Mouse (Mus musculus): Measurements from ENCODE around the gene Ets2.

The Ets2 gene

DNA sequence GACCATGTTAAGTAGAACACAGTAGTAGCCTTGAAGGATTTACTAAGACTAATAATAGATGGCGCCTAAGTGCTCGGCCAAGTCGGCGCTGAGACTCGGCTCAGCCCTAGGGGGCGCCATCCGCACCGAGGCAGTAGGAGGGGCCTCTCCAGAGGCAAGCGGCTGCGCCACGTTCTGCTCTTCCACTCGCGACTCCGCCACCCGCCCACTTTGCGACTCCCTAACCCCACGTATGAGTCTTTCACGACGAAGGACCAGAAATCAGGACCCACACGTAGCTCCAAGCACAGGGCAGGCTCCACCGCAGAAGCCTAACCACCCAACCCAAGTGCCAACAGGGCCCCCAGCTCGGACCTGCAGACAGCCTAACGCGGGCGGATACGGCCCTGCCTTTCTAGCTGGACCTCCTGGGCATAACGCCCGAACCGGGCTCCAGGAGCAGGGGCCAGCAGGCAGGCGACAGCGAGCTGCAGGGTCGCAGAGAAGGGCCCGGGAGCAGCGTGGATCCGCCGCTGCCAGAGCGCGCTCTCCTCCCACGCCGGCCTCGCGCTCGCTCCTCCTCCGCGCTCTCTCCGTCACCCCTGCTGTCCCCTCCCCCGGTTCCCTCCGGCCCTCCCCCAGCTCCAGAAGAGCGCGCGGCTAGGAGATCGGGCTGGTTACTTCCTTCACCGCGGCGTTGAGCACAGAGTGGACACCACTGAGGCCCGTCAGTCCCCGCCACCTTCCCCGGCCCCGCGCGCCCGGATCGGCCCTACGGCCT is at the start of gene Ets2:
Gene Ets2, plus strand, starts transcription at position 274 of the 760 bp plus-strand sequence.
- peak; percentile 84 to 91 for DNase-seq (ENCODE audit: low spot score in 2 of 2)

DNA sequence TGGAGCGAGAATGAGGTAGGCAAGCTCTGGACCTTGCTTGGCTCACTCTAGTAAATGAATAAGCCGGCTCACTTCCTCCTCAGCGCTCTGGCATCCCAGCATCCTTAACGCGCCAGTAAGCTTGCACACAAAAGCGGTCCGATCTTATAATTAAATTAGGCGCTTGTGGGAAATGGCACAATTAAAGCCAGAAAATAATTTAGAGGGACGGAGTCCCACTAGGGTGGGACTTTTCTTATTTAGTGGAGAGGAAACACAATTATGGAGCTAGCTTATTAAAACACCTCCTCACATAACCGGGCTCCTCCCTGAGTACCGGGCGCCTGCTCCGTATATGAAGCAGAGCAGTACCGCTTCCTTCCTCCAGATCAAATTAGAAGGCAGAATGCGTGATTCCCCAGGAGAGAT is 47.7 kb upstream of the Ets2 start:
- DNase-seq (ENCODE audit: low spot score in 2 of 2): no peak

DNA sequence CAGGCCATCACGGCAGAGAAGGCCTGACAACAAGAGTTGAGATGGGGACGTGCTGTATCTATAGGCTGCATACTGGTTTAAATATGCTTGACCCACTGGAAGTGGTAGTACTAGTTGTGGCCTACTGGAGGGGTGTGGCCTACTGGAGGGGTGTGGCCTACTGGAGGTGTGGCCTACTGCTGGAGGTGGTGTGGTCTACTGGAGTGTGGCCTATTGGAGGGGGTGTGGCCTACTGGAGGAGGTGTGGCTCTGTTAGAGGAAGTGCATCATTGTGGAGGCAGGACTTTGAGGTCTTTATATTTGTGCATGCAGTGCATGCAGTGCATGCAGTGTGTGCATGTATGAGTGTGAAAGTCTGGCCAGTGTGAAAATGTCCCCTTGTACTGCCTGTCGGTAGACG is 45.3 kb upstream of the Ets2 start:
- DNase-seq (ENCODE audit: low spot score in 2 of 2): no peak

DNA sequence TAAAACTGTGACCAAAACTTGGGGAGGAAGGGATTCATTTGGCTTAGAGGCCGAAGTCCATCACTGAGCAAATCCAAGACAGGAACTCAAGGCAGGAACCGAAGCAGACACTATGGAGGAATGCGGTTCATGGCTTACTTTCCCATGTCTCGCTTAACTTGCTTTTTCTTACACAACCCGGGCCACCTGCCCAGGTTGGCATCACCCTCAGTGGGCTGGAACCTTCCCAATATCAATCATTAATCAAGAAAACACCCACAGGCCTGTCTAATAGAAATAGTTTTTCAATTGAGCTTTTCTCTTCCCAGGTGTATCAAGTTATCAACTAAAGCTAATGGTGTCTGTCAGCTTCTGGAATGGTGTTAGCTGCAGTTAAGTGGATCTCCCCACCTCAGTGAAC is 44.7 kb upstream of the Ets2 start:
- no peak for DNase-seq (ENCODE audit: low spot score in 2 of 2)

DNA sequence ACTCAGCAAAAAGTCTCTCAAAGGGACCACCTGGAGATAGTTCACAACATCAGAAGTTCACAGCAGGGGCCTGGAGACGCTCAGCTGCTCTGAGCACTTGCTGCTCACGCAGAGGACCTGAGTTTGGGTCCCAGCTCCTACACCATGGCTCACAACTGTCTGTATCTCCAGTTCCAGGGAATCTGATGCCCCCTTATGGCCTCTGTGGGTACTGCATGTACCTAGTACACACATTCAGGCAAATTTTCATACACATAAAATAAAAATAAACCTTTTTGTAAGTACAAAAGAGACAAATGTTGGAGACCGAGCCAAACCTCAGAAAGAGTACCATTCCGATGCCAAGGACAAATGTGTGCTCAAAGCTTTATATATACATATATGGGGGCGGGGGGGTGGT is 44.1 kb upstream of the Ets2 start:
- no peak for DNase-seq (ENCODE audit: low spot score in 2 of 2)

DNA sequence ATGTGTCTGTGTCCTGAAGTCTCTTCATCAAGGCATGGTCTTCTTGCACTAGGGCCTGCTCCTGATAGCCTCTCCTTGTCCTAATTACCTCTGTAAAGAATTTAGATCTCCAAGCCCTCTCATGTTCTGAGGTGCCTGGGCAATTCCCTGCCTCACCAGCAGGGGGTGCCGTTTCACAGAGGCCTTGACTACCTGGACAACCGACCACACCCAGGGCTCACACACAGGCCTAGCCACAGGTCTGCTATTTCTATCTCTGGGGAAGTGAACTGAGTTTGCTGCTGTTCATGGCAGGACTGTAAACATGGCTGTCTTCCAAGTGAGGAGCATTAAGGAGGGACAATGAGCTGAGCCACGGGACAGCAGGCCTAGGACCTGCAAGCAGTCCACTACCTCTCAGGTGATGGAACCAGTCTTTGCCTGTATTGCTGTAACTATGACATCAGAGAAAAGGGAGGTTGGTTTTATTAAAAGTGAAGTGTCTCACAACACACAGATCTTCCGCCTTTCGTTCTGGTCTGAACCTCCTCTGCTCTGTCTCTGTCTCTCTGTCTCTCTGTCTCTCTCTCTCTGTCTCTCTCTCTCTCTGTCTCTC is 42.9 kb upstream of the Ets2 start:
- DNase-seq (ENCODE audit: low spot score in 2 of 2): peak; percentile 81 to 84

DNA sequence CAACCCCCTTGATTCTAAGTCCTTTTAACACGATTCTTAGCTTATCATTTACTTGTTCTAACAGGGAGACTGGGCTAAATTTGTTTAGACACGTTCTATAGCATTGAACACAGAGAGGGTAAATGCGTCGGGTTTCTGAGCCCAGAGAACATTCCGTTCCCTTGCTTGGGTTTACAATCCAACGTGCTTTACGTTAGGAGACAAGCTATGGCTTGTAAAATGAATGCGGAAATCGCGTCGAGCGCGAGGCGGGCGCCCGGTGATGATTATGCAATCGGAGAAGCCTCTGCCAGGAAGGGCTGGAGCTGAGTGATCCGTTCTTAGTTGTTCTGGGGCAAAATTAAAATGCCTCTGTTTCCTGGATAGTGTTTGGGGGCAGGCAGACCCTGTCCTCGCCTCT is 42.4 kb upstream of the Ets2 start:
- DNase-seq (ENCODE audit: low spot score in 2 of 2): peak; percentile 69 to 73

DNA sequence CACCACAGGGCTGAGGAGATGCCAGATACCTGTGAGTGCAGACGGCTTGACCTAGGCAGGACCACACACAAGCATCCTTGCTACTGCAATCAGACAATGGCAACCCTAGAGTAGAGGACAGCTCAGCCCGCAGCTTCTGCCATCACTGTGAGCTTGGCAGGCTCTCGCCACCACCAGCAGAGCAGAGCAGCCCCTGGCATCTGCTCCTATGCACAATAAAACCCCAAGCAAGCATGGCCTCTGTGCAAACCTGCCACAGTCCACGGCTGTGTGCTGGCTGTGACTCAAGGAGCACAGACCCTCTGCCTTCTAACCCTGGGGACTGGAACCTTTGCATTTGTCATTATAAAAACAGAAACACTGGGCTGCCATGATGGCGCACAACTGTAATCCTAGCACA is 41.0 kb upstream of the Ets2 start:
- no peak for DNase-seq (ENCODE audit: low spot score in 2 of 2)

DNA sequence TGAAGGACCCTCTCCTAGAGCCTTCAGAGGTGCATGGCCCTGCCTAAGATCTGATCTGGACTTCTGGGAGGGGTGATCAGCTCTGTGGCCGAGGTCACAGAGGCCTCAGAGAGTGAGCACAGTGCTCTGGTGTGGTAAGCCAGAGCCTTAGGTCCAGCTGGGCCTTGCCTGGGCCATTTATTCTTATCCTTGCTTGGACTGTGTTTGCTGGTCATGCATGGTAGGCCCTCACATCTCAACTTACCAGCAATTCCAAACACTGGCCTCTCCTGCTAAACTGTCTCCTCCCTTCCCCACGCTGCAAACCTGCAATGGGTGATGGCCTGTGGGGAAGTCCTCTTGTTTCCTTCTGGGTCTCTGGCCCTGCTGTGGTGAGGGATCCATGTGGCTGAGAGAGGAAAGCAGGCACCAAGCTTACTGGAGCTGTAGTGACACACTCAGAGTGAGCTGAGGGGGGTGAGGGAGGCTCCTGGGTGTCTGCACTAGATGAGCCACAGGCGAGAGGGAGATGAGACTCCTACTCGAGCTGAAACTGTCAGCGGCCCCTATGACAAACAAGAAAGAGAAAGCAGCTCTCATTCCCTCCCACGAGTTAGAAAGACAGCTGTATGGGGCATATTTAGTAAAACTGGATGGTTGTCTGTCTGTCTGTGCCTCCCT is 36.3 kb upstream of the Ets2 start:
- no peak for DNase-seq (ENCODE audit: low spot score in 2 of 2)

DNA sequence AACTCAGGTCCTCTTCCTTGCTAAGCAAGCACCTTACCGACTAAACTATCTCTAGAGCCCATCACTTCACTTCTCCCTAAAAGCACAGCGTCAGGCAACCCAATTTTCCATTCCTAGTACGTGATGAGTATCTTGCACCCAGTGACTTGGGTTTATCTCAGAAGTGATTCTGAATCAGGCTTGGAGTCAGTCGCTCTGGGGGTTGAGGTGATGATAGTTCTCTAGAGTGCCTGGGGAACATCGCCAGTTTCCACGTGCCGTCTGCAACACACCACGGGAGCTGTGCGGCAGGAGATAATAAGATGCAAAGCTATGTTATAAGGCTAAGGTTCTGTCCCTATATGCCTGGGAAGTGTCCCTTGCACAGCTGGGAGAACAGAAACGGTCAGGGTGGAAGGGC is 35.6 kb upstream of the Ets2 start:
- DNase-seq (ENCODE audit: low spot score in 2 of 2): no peak

DNA sequence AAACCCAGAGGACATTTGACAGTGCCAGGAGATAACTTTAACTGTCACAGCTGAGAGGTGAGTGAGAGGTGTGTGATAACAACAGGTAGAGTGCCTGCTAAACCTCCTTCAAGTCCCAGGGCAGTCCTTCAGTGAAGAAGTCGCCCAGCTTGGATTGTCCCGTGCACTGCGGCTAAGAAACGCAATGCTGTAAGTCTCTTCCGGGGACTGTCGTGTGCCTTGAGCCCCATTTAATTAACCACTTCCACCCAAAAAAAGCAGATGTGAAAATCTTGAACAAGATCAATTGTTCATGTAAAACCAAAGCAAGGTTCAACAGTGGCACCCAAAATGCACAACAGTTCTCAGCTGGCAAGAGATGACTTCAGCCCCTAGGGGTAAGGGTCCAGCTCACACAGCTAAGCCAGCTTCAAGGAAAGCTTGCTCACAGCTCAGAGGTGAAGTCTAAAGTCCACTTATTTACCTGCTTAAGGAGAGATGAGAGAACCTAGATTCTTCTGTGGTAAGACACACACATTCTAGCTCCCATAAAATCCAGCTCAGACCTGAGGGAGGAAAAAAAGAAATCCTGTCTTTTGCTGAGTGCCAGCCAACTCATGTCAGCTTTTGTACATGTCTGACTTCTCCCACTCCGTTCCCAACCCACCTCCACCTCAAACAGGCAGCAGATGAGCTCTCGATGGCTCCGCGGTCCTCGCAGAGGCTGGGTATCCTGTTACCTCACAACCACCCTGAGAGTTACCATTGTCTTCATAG is 34.3 kb upstream of the Ets2 start:
- no peak for DNase-seq (ENCODE audit: low spot score in 2 of 2)

DNA sequence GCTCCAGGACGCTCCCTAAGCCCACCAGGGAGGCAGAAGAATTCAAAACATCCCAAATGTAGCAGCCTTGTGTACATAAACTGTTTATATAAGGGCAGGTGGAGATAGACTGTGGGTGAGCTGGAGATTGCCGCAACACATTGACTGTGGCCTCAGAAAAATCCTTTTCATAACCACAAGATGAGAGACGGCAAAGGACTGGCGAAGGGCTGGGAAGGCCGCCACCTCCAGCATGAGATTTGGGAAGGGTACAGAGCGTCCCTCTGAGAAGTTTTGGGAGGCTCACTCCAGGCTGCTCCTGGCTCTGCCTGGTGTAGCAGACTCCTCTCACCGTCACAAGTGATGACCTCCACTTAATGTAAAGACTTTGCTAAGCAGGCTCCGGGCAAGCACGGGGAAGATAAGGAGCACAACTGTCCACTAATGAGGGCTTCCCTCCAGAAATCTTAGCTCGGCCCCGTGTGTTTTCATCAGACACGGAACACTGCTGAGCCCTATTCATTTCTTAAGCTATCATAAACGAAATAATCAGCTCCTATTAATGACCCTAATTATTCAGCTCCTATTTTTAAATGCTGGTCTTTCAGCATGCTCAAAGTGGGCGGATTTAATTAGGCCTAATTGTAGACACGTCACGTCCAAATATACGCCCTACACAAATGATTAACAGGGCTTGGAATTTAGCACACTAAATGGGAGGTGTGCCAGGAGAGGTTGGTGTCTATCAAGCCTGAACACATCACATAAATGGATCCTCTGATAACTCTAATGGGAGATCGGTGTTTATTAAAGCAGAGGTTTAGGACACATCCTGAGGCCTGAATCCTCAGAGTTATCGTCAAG is 33.5 kb upstream of the Ets2 start:
- no peak for DNase-seq (ENCODE audit: low spot score in 2 of 2)

DNA sequence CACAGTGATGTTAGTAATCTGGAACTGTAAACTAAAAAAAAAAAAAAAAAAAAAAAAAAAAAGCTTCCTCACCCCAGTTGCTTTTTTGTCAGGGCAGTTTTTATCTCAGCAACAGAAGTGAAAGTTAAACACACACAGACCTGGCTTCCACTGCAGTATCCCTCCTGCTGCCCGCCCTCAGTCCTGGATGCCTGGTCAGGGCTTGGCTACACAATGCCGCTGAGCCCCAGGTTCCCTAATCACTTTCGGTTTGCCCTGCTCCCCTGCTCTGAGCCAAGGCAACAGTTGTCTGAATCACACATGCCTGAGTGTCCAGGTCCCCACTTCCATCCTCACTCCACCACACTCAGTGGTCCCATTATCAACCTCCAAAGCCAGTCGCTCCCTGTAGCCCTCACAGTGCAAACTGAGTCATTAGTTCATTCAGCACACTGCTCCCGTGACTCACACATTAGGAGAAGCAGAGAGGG is 27.4 kb upstream of the Ets2 start:
- peak; percentile 42 to 58 for DNase-seq (ENCODE audit: low spot score in 2 of 2)

DNA sequence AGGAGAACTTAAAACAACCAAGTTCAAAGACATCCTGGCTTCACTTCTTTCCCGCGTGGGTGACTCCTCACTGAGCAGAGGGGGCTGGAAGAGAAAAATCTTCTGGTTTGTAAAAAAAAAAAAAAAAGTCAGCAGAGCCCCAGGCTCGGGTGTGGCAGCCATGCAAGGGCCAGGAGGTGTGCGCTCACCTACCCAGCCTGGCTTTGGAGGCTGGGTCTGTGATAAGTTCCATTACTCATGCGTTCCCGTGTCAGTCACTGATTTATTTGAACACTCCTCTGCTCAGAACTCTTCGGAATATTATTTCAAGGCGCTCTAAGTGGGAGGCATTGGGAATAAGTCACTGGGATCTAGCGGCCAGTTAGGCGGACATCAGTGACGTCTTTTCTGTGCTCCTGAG is 26.7 kb upstream of the Ets2 start:
- peak in 1 of 2 experiments; percentile 31 for DNase-seq (ENCODE audit: low spot score in 2 of 2)

DNA sequence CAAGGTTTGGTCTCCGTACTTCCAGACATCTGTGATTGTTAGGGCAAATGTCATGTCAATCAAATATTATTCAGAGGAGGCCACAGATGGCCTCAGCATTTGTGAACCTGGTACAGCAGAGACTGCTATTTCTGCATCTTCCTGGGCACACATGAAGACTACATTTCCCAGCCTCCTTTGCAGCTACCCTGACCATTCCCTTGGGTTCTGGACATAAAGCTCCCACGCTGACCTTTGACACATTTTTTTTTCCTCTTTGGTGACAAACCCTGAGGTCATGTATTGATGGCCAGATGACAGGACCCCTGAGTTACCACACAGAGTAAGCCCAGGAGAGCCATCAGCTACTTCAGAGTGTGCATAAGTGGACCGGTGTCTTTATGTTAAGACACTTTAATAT is 25.2 kb upstream of the Ets2 start:
- no peak for DNase-seq (ENCODE audit: low spot score in 2 of 2)

DNA sequence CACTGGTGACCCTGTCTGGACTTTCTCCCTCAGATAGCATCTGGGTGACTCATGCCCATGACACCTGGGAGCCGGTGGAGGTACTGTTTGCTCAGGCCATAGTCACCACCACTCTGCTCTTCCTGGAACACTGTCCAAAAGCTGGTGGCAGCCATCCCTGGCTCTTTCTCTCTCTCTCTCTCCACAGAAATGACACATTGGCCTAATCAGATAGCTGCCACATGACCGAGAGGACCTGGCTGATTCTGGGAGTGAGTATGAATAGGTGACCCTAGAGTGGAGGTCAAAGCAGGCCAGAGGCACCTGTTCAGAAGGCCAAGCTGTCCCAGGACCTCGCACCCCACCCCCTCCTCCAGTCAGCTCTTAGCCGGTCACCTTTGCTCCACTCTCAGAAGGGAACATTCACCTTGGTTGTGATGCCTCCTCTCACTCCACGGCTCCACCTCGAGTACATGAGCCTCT is 19.4 kb upstream of the Ets2 start:
- DNase-seq (ENCODE audit: low spot score in 2 of 2): peak; percentile 74 to 78

DNA sequence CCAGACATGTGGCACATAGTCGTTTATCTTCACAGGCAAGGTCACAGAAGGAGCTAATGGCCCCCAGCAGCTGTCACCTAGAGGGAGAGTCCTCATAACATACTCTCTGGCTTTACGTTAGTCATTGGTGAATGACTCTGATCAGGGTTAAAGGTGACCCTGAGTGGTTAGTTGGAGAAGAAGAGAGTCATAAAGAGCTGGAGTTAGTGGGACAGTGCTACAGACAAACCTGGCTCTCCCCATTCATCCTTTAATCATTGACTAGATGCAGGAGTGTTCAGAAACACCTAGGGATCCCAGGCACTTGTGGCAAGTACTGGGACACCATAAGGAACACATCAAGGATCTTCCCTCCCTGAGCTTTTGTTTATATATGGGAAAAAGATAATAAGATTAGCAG is 16.1 kb upstream of the Ets2 start:
- DNase-seq (ENCODE audit: low spot score in 2 of 2): no peak

DNA sequence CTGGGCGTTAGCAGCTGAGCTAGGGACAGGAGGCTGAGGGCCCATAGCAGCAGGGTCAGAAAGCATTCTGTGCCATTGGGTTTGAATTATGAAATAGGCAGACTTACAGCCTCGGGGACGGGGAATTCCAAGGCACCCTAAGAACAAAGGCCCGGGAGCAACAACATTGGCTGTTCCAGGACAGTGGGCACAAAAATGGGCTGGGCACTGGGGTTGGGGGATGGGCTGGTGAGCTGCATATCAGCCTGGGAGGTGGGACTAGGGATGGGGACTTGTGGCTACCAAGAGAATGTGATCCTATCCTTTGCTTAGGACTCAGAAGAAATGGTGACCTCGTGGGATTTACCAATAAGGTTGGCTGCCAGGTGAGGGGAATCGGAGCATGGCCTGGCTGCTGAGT is 15.6 kb upstream of the Ets2 start:
- no peak for DNase-seq (ENCODE audit: low spot score in 2 of 2)

DNA sequence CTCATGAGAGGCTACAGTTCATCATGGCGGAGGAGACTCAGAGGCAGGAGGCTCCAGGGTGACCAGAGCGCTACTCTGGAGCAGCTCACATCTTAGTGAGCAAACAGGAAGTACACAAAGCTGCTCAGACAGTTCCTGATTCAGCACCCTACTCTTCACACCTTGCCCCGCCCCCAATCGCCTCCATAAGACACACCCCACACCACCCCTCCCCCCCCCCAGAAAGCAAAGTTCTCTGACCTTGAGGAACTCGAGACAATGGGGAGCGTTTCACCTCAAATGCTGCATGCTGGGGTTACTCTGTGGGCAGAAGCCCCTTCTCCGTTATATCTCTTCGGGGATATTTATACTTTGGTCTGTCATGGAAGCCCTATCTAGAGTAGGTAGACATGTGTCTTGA is 15.0 kb upstream of the Ets2 start:
- DNase-seq (ENCODE audit: low spot score in 2 of 2): no peak

DNA sequence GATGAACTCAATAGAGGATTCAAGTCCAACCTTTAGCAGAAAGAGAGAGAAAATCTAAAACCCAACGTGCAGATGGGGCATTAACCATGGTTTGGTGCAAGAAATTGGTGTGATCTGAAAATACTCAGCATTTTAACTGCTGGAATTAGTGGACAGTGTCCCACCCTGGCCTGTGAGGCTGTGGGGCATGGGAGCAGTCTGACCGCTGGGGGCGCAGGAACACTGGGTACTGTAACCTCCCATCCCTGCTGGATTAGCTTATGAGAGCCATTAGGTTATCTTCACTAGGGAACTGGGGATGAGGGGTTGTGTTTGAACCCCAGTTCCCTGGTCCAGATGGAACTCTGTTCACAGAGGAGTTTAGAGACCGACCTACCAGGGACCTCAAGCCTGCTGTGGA is 13.9 kb upstream of the Ets2 start:
- DNase-seq (ENCODE audit: low spot score in 2 of 2): no peak

DNA sequence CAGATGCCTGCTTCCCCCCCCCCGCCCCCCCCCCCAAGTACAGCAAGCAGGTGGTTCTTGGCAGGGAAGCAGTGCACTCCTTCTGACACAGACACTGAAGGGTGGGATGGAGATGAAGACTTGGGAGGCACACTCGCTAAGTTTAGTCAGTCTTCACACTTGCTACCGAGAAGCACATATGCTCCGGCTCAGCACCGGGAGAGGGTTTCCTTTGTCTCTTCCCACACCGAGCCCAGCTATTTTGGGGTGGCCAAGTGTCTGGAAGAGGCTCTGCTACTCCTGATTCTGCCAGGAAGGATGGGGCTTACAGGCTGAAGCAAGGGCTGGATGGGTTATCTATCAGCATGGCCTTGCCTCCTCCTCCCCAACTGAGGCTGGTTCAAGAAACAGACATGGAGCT is 5.3 kb upstream of the Ets2 start:
- no peak for DNase-seq (ENCODE audit: low spot score in 2 of 2)

Measured in urinary bladder, postnatal 36 days (tissue).